ENCODE assay signal across 17 mouse cellular contexts in the genomic region with DNA sequence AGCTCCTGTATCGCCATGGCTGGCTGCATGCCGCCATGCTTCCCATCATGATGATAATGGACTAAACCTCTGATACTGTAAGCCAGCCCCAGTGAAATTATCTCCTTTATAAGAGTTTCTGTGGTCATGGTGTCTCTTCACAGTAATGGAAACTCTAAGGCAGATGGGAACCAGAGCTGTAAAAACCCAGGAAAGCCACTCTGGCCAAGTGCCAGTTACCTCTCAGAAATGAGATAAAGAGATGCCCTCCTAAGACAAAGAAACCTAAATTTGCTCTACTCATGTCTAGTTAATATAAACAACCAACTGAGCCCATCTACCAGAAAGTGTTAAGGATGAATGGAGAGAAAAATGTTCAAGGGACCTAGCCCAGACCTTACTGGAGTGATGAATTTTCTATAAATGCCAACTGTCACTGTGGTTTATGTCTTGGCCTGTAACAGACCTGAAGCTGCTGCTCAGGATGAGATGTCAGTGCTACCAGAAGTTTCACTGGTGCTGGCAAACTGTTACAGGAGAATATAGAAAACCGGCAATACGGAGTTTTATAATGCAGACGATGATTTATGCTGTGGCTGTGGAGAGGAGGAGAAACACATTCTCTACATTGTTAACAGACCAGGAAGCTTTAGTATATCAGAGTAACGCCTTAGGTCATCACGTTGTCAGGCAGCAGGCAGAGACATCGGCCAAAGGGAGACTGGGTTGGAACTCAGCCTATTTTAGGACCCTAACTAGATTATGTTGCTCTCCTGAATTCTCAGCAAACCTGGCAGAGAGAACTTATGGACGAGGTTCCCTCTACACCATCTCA.
DNase-seq lines count a peak whose midpoint lies in the region; ATAC-seq and TF ChIP-seq lines count a peak whose summit lies in the region.
"Had no signal": no experiment of that assay in that cellular context is flagged by ENCODE, and none has a peak within 500 bp of the region (broad histone marks: within the 10 kb centered on the region; RNA-seq: fewer than 3 reads in every experiment).

No protein-coding gene starts in this region.

- H3K27me3 ChIP-seq in heart, embryonic 13.5 days (replicated peaks) = no peaks in the 10 kb centered on the region
- no peaks in the 10 kb centered on the region for H3K27me3 ChIP-seq in midbrain, postnatal 0 days (ENCODE audit: insufficient read depth, low read length)
- H3K27me3 ChIP-seq in midbrain, embryonic 15.5 days (replicated peaks) = no peaks in the 10 kb centered on the region
- no peaks in the 10 kb centered on the region for H3K27me3 ChIP-seq in thymus, adult 2 months (ENCODE audit: control insufficient read depth, insufficient read depth, low read length)

- WGBS in heart, embryonic 13.5 days = 44% methylated on average over 9 of the region's 9 CpGs
- 89% methylated on average over 9 of the region's 9 CpGs for WGBS in midbrain, postnatal 0 days
- 93% methylated on average over 9 of the region's 9 CpGs for WGBS in midbrain, embryonic 15.5 days
- WGBS in thymus, adult 2 months = 93% methylated on average over 9 of the region's 9 CpGs

- no peaks in the 10 kb centered on the region for H3K36me3 ChIP-seq in heart, embryonic 13.5 days
- H3K36me3 ChIP-seq in midbrain, postnatal 0 days (ENCODE audit: insufficient read depth, low read length) = no peaks in the 10 kb centered on the region
- H3K36me3 ChIP-seq in midbrain, embryonic 15.5 days (replicated peaks) = no peaks in the 10 kb centered on the region
- no peaks in the 10 kb centered on the region for H3K36me3 ChIP-seq in thymus, adult 2 months (ENCODE audit: control insufficient read depth, insufficient read depth, low read length)
- H3K36me3 ChIP-seq: forebrain, embryonic 10.5 days; hindbrain, embryonic 10.5 days; midbrain, embryonic 10.5 days had no signal

- TF ChIP-seq CTCF in midbrain, postnatal 0 days (IDR thresholded peaks at IDR 0.05) = no peak
- TF ChIP-seq CTCF in thymus, adult 2 months (IDR thresholded peaks at IDR 0.05; ENCODE audit: borderline replicate concordance, control insufficient read depth, extremely low read depth, insufficient read depth, low read length, poor library complexity) = no peak

- H3K4me2 ChIP-seq in heart, embryonic 13.5 days = no peak overlapping the region
- no peak overlapping the region for H3K4me2 ChIP-seq in midbrain, postnatal 0 days (ENCODE audit: low read depth, low read length, poor library complexity, severe bottlenecking)
- no peak overlapping the region for H3K4me2 ChIP-seq in midbrain, embryonic 15.5 days

- no peak for TF ChIP-seq POLR2A in thymus, adult 2 months (IDR thresholded peaks at IDR 0.05; ENCODE audit: control insufficient read depth, extremely low read depth, insufficient read depth, low read length, poor library complexity)

- intact Hi-C loops in heart, postnatal 36 days (cut with DNase I) = no loop called here

- H3K9ac ChIP-seq in heart, embryonic 13.5 days = no peak overlapping the region
- no peak overlapping the region for H3K9ac ChIP-seq in midbrain, postnatal 0 days (replicated peaks; ENCODE audit: low read length, poor library complexity, severe bottlenecking)
- no peak overlapping the region for H3K9ac ChIP-seq in midbrain, embryonic 15.5 days
- H3K9ac ChIP-seq: forebrain, postnatal 0 days had no signal

- H3K27ac ChIP-seq in heart, embryonic 13.5 days (replicated peaks) = peak overlapping the region; percentile 36; the same call in 1 of the 2 replicates
- H3K27ac ChIP-seq in midbrain, postnatal 0 days (ENCODE audit: low read depth, low read length) = no peak overlapping the region
- H3K27ac ChIP-seq in midbrain, embryonic 15.5 days = no peak overlapping the region
- H3K27ac ChIP-seq in thymus, adult 2 months (ENCODE audit: control insufficient read depth, insufficient read depth, low read length) = no peak overlapping the region
- H3K27ac ChIP-seq: forebrain, embryonic 10.5 days; hindbrain, embryonic 10.5 days; midbrain, embryonic 10.5 days had no signal

- no peak overlapping the region for H3K4me3 ChIP-seq in heart, embryonic 13.5 days
- no peak overlapping the region for H3K4me3 ChIP-seq in midbrain, postnatal 0 days (ENCODE audit: low read depth, low read length)
- no peak overlapping the region for H3K4me3 ChIP-seq in midbrain, embryonic 15.5 days
- no peak overlapping the region for H3K4me3 ChIP-seq in thymus, adult 2 months (ENCODE audit: control insufficient read depth, insufficient read depth, low read length)
- H3K4me3 ChIP-seq: forebrain, embryonic 10.5 days; hindbrain, embryonic 10.5 days; midbrain, embryonic 10.5 days had no signal

- H3K4me1 ChIP-seq in heart, embryonic 13.5 days = peaks cover 27% of the 10 kb centered on the region
- no peaks in the 10 kb centered on the region for H3K4me1 ChIP-seq in midbrain, postnatal 0 days (ENCODE audit: insufficient read depth, low read length)
- H3K4me1 ChIP-seq in midbrain, embryonic 15.5 days = no peaks in the 10 kb centered on the region
- no peaks in the 10 kb centered on the region for H3K4me1 ChIP-seq in thymus, adult 2 months (replicated peaks; ENCODE audit: control insufficient read depth, insufficient read depth, low read length)
- H3K4me1 ChIP-seq: forebrain, embryonic 10.5 days; hindbrain, embryonic 10.5 days; midbrain, embryonic 10.5 days had no signal

- ATAC-seq in heart, embryonic 13.5 days (ENCODE audit: extremely low read depth, insufficient number of reproducible peaks, low FRiP score, low TSS enrichment) = no peak
- ATAC-seq in midbrain, postnatal 0 days (ENCODE audit: low FRiP score) = no peak
- no peak for ATAC-seq in midbrain, embryonic 15.5 days (replicated peaks)
- ATAC-seq: forebrain, postnatal 0 days; hindbrain, embryonic 16.5 days had no signal

- H3K9me3 ChIP-seq in heart, embryonic 13.5 days = no peaks in the 10 kb centered on the region
- H3K9me3 ChIP-seq in midbrain, postnatal 0 days (ENCODE audit: low read length) = no peaks in the 10 kb centered on the region
- H3K9me3 ChIP-seq in midbrain, embryonic 15.5 days = no peaks in the 10 kb centered on the region
- H3K9me3 ChIP-seq: forebrain, embryonic 10.5 days; hindbrain, embryonic 10.5 days; midbrain, embryonic 10.5 days had no signal

- DNase-seq in heart, postnatal 36 days = no peak
- DNase-seq in midbrain, postnatal 0 days (ENCODE audit: low spot score) = peak; percentile 26
- DNase-seq in cerebellum, adult 9-11 months = peak; percentile 45
- DNase-seq in thymus, adult 2 months = no peak
- DNase-seq in gastrocnemius, adult 8-10 months (ENCODE audit: low spot score in 2 of 2) = no peak
- no peak for DNase-seq in spleen, adult 12 weeks (ENCODE audit: low spot score)
- DNase-seq: adrenal gland, postnatal 36 days; forebrain, postnatal 0 days; kidney, adult 18-20 months; lung, postnatal 10 days; thymus, postnatal 25 days had no signal

Comparison
In these comparisons a context has a peak if more than half of its experiments do, and no peak if none do; other contexts are left out.
1. DNase-seq: peak in midbrain, postnatal 0 days (single experiment) and cerebellum, adult 9-11 months (single experiment); none in heart, postnatal 36 days (0 of 2), thymus, adult 2 months (single experiment), gastrocnemius, adult 8-10 months (0 of 2) and spleen, adult 12 weeks (single experiment).